Mouse (Mus musculus) kidney, embryonic 15.5 days (tissue): ENCODE measurements around the gene Atp8b4. TPM values are rescaled to one million over a fixed set of nuclear protein-coding genes. Genes with fewer than 3 reads are reported as not detected.
"Not testable (repeated sequence)": the region's sequence is repeated elsewhere in the genome, so short reads cannot be mapped to it uniquely, and the experiment has no call there.

ENCODE experiments used
- ATAC-seq: fragments of 200-750 bp; cut with Nextera tagmentation; replicated peaks from 2 replicates; pipeline ENCODE4 v1.8.0; 2017; ENCODE audit warnings: moderate TSS enrichment; ENCODE audit not compliant: low FRiP score
- H3K27ac ChIP-seq: fragments of 300-500 bp; sonication (generic); 2 replicates; pipeline ENCODE4 v1.5.1; 2015; ENCODE audit warnings: mild to moderate bottlenecking, inconsistent platforms
- H3K27me3 ChIP-seq: fragments of 300-500 bp; sonication (generic); 2 replicates; pipeline ENCODE4 v1.6.1; 2015; ENCODE audit warnings: inconsistent platforms
- H3K36me3 ChIP-seq: fragments of 300-500 bp; sonication (generic); 2 replicates; pipeline ENCODE4 v1.6.1; 2015; ENCODE audit warnings: inconsistent platforms
- H3K4me1 ChIP-seq: fragments of 300-500 bp; sonication (generic); 2 replicates; pipeline ENCODE4 v1.6.1; 2015; ENCODE audit warnings: inconsistent platforms
- H3K4me2 ChIP-seq: fragments of 300-500 bp; sonication (generic); 2 replicates; pipeline ENCODE4 v1.6.1; 2015; ENCODE audit warnings: moderate library complexity, mild to moderate bottlenecking, inconsistent platforms
- H3K4me3 ChIP-seq: fragments of 300-500 bp; sonication (generic); replicated peaks from 2 replicates; pipeline ENCODE4 v1.5.1; 2015; ENCODE audit warnings: mild to moderate bottlenecking, inconsistent platforms
- H3K9ac ChIP-seq: fragments of 300-500 bp; sonication (generic); 2 replicates; pipeline ENCODE4 v1.6.1; 2015; ENCODE audit warnings: mild to moderate bottlenecking, inconsistent platforms
- H3K9me3 ChIP-seq: fragments of 300-500 bp; sonication (generic); replicated peaks from 2 replicates; pipeline ENCODE4 v1.6.1; 2016; ENCODE audit warnings: inconsistent platforms
- WGBS: fragments of 180-500 bp; shearing (Covaris S2); methylation state at CpG from one replicate; pipeline ENCODE4 v1.1.7; 2015; ENCODE audit warnings: mixed read lengths; 5-methylcytosine and 5-hydroxymethylcytosine counted together
- polyA plus RNA-seq: library from polyadenylated mRNA; unstranded; fragments of >200 nt; fragmentation: Nextera tagmentation; extraction: Ambion mirVana; gene quantifications from 2 replicates; pipeline ENCODE4 v1.2.1, GENCODE M21; 2015

Atp8b4 gene
- 0.18 and 0.54 TPM in 2 replicates for polyA plus RNA-seq

- Histone ChIP-seq H3K4me2 (no peak within 1 kb of the TSS), H3K36me3 (no peaks in the 10 kb centered on the region), H3K9me3 (no peaks in the 10 kb centered on the region), H3K9ac (no peak within 1 kb of the TSS), H3K27me3 (no peaks in the 10 kb centered on the region), H3K4me1 (no peaks in the 10 kb centered on the region), H3K4me3 (no peak within 1 kb of the TSS), H3K27ac (no peak within 1 kb of the TSS)
- ATAC-seq, result no peak
- WGBS, result 85% methylated on average over 6 of the region's 6 CpGs
Observed at GRCm38 (mm10) chr2:126500521-126500920, at the start of gene Atp8b4. Atp8b4 (minus strand) TSS chr2:126500674.

DNA sequence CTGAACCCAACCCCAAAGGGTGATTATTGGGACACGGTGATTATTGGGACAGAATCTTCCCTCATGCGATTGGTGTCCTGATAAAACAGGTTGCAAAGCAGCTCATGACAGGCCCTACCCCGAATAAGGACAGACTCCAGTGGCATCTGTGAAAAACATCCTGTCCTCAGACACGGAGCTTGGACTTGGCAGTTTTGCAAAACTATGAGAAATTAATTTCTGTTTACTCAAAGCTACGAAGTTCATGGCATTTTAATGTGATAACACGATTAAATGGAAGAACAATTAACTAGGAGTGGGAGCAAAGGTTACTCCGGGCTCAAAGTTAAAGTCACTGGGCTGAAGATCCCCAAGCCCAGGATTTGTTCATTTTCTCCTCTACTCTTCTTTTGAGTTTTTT, 49.2 kb upstream of the Atp8b4 start:
- no peaks in the 10 kb centered on the region for H3K9me3 ChIP-seq
- H3K9ac ChIP-seq, result no peak overlapping the region
- H3K4me2 ChIP-seq, result no peak overlapping the region
- no peak overlapping the region for H3K4me3 ChIP-seq
- peaks cover 42% of the 10 kb centered on the region for H3K27me3 ChIP-seq
- H3K4me1 ChIP-seq, result peaks cover 14% of the 10 kb centered on the region
- H3K27ac ChIP-seq, result no peak overlapping the region
- no peaks in the 10 kb centered on the region for H3K36me3 ChIP-seq
- no peak for ATAC-seq
- WGBS, result 77% methylated on average over 7 of the region's 7 CpGs

GRCm38 (mm10) chr2:126546392-126546791, 45.9 kb upstream of the Atp8b4 start:
- Histone ChIP-seq H3K36me3 (no peaks in the 10 kb centered on the region), H3K27me3 (peaks cover 9% of the 10 kb centered on the region), H3K9ac (no peak overlapping the region), H3K27ac (no peak overlapping the region), H3K9me3 (no peaks in the 10 kb centered on the region), H3K4me1 (no peaks in the 10 kb centered on the region), H3K4me3 (no peak overlapping the region), H3K4me2 (no peak overlapping the region)
- ATAC-seq, result no peak
- 74% methylated on average over 3 of the region's 3 CpGs for WGBS

DNA sequence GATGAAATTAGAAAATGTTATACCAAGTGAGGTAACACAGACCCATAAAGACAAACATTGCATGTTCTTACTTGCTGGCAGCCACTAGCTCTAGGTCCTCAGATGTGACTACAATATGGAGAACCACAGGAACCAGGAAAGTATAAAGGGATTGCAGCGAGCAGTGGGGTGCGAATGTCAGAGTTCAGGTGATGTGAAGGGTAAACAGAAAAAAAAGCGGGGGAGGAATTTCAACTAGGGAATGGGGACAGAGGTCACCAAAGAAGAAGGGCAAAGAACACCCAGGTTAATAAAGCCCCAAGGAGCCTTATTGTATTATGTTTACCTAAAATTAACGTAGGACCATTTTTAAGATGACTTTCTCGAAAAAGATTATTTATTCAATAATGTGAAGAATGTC, 44.8 kb upstream of the Atp8b4 start:
- no peak overlapping the region for H3K4me2 ChIP-seq
- no peaks in the 10 kb centered on the region for H3K36me3 ChIP-seq
- WGBS, result 79% methylated on average over 5 of the region's 5 CpGs
- H3K27ac ChIP-seq, result no peak overlapping the region
- no peaks in the 10 kb centered on the region for H3K9me3 ChIP-seq
- ATAC-seq, result no peak
- H3K4me1 ChIP-seq, result no peaks in the 10 kb centered on the region
- H3K4me3 ChIP-seq, result no peak overlapping the region
- no peaks in the 10 kb centered on the region for H3K27me3 ChIP-seq
- H3K9ac ChIP-seq, result no peak overlapping the region

DNA sequence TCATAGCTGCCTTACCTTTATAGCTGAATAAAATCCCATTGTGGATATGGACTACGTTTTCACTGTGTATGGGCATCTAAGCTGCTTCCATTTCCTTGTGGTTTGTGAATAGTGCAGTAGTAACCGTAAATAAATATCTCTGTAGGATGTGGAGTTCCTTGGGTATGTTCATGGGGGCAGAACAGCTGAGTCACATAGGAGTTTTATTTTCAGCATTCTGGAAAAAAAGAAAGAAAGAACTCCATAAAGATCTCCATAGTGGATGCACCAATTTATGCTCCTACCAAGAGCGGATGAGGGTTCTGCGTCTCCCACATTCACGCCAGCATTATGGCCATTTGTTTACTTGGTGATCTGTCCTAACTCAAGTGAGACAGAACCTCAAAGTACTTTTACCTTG, 41.7 kb upstream of the Atp8b4 start:
- WGBS, result 90% methylated on average over 5 of the region's 5 CpGs

DNA sequence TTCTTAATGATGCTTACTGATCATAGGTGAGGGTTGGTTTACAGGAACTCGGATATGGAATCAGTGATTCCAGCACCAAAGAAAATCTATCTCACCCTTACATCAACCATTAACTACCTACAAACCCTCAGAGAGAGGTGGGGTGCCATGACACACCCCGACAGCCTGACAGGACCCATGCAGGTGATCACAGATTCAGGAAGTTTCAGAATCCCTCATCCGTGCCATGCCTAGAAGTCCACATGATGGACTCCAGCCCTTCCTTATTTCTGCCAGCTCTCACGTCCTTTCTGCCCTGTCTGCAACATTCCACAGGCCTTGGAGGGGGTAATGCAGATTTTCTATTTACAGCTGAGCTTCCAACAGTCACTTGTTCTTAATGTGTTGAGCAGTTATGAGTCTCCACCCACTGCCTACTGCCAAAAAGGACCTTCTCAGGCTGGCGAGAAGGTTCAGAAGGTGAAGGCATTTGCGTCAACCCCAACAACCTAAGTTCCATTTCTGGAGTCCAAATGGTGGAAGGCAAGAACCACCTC, 40.0 kb upstream of the Atp8b4 start:
- Histone ChIP-seq H3K4me1 (no peaks in the 10 kb centered on the region), H3K36me3 (no peaks in the 10 kb centered on the region), H3K9ac (no peak overlapping the region), H3K27ac (no peak overlapping the region), H3K9me3 (no peaks in the 10 kb centered on the region), H3K4me3 (no peak overlapping the region), H3K27me3 (no peaks in the 10 kb centered on the region), H3K4me2 (no peak overlapping the region)
- 78% methylated on average over 6 of the region's 6 CpGs for WGBS
- peak; percentile 64; the same call in 1 of the 2 replicates for ATAC-seq

More for the DNA sequence above, 41.7 kb upstream of the Atp8b4 start:
- Histone ChIP-seq H3K27ac (no peak overlapping the region), H3K9ac (no peak overlapping the region), H3K36me3 (no peaks in the 10 kb centered on the region), H3K4me1 (no peaks in the 10 kb centered on the region), H3K4me2 (no peak overlapping the region), H3K27me3 (no peaks in the 10 kb centered on the region), H3K4me3 (no peak overlapping the region), H3K9me3 (no peaks in the 10 kb centered on the region)
- no peak for ATAC-seq

DNA sequence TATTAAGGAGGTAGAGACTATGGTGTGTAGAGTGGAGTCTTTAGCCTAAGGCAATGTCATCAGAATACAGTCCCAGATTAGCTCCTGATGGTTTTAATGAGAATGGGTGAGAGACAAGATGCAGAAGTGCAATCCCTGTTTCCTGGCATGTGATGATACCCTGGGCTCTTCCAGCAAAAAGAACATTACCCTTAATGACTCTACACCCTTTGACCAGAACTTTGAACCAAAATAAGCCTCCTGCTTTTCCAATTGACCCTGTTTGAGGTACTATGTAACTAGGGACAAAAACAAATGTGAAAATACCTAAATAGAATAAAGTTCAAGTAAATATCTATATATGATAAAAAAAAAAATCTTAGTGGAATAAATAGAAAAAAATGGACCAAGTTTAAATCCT, 37.2 kb upstream of the Atp8b4 start:
- ATAC-seq, result no peak
- Histone ChIP-seq H3K9me3 (no peaks in the 10 kb centered on the region), H3K27me3 (no peaks in the 10 kb centered on the region), H3K4me3 (no peak overlapping the region), H3K4me1 (no peaks in the 10 kb centered on the region), H3K9ac (no peak overlapping the region), H3K4me2 (no peak overlapping the region), H3K27ac (no peak overlapping the region), H3K36me3 (no peaks in the 10 kb centered on the region)

GRCm38 (mm10) chr2:126530581-126530980, 30.1 kb upstream of the Atp8b4 start:
- WGBS, result 83% methylated on average over 3 of the region's 3 CpGs
- H3K4me1 ChIP-seq, result no peaks in the 10 kb centered on the region
- no peak overlapping the region for H3K4me2 ChIP-seq
- no peak for ATAC-seq
- no peaks in the 10 kb centered on the region for H3K9me3 ChIP-seq
- no peak overlapping the region for H3K27ac ChIP-seq
- H3K4me3 ChIP-seq, result no peak overlapping the region
- no peaks in the 10 kb centered on the region for H3K27me3 ChIP-seq
- no peaks in the 10 kb centered on the region for H3K36me3 ChIP-seq
- H3K9ac ChIP-seq, result no peak overlapping the region

- no peak for ATAC-seq
- WGBS, result 87% methylated on average over 8 of the region's 8 CpGs
Observed at GRCm38 (mm10) chr2:126527461-126527860, 27.0 kb upstream of the Atp8b4 start.

GRCm38 (mm10) chr2:126524271-126524670, 23.8 kb upstream of the Atp8b4 start:
- no peak for ATAC-seq
- Histone ChIP-seq H3K9me3 (no peaks in the 10 kb centered on the region), H3K4me3 (no peak overlapping the region), H3K27ac (no peak overlapping the region), H3K36me3 (no peaks in the 10 kb centered on the region), H3K4me2 (no peak overlapping the region), H3K9ac (no peak overlapping the region), H3K27me3 (no peaks in the 10 kb centered on the region), H3K4me1 (no peaks in the 10 kb centered on the region)
- 78% methylated on average over 2 of the region's 2 CpGs for WGBS

More at GRCm38 (mm10) chr2:126527461-126527860, 27.0 kb upstream of the Atp8b4 start:
- H3K9me3 ChIP-seq, result no peaks in the 10 kb centered on the region
- H3K4me1 ChIP-seq, result no peaks in the 10 kb centered on the region
- H3K4me2 ChIP-seq, result no peak overlapping the region
- H3K36me3 ChIP-seq, result no peaks in the 10 kb centered on the region
- H3K27ac ChIP-seq, result no peak overlapping the region
- H3K9ac ChIP-seq, result no peak overlapping the region
- H3K27me3 ChIP-seq, result no peaks in the 10 kb centered on the region
- no peak overlapping the region for H3K4me3 ChIP-seq

GRCm38 (mm10) chr2:126523101-126523745, 22.7 kb upstream of the Atp8b4 start:
- not testable (repeated sequence) for H3K4me3 ChIP-seq, H3K27ac ChIP-seq, H3K4me1 ChIP-seq, H3K9ac ChIP-seq, H3K4me2 ChIP-seq, H3K9me3 ChIP-seq, ATAC-seq, H3K36me3 ChIP-seq, H3K27me3 ChIP-seq
- WGBS, result 59% methylated on average over 5 of the region's 5 CpGs

GRCm38 (mm10) chr2:126522056-126522455, 21.6 kb upstream of the Atp8b4 start:
- Histone ChIP-seq H3K4me2 (no peak overlapping the region), H3K4me1 (no peaks in the 10 kb centered on the region), H3K27me3 (no peaks in the 10 kb centered on the region), H3K9ac (no peak overlapping the region), H3K36me3 (no peaks in the 10 kb centered on the region), H3K9me3 (no peaks in the 10 kb centered on the region), H3K4me3 (no peak overlapping the region), H3K27ac (no peak overlapping the region)
- 68% methylated on average over 8 of the region's 8 CpGs for WGBS
- no peak for ATAC-seq

- H3K4me1 ChIP-seq, result no peaks in the 10 kb centered on the region
- H3K9me3 ChIP-seq, result no peaks in the 10 kb centered on the region
- H3K27me3 ChIP-seq, result no peaks in the 10 kb centered on the region
- no peaks in the 10 kb centered on the region for H3K36me3 ChIP-seq
- no peak overlapping the region for H3K4me2 ChIP-seq
- ATAC-seq, result no peak
- H3K4me3 ChIP-seq, result no peak overlapping the region
- no peak overlapping the region for H3K27ac ChIP-seq
- 82% methylated on average over 10 of the region's 10 CpGs for WGBS
- H3K9ac ChIP-seq, result no peak overlapping the region
Observed at GRCm38 (mm10) chr2:126521471-126521870, 21.0 kb upstream of the Atp8b4 start.
